Mouse (Mus musculus) hindbrain, embryonic 11.5 days (tissue): ENCODE results near the gene Slc6a9. TPM values are rescaled to one million over a fixed set of nuclear protein-coding genes. Genes with fewer than 3 reads are reported as not detected.

Experiments used
- ATAC-seq: fragments of 200-750 bp; cut with Nextera tagmentation; 2 replicates; pipeline ENCODE4 v1.8.0; 2017; ENCODE audit warnings: mild to moderate bottlenecking, moderate TSS enrichment, moderate library complexity; ENCODE audit not compliant: low FRiP score
- DNase-seq: peaks from one replicate; pipeline ENCODE4 v3.0.0-alpha.2; 2015; ENCODE audit warnings: low spot score
- H3K27ac ChIP-seq: fragments of 300-500 bp; sonication (generic); 2 replicates; pipeline ENCODE4 v1.5.1; 2014; ENCODE audit warnings: mild to moderate bottlenecking, low read depth, low read length
- H3K27me3 ChIP-seq: fragments of 300-500 bp; sonication (generic); 2 replicates; pipeline ENCODE4 v1.6.1; 2014; ENCODE audit warnings: mild to moderate bottlenecking, low read length, moderate library complexity, mixed read lengths; ENCODE audit not compliant: control insufficient read depth, insufficient read depth
- H3K36me3 ChIP-seq: fragments of 300-500 bp; sonication (generic); 2 replicates; pipeline ENCODE4 v1.6.1; 2014; ENCODE audit warnings: mild to moderate bottlenecking, low read length, moderate library complexity, mixed read lengths; ENCODE audit not compliant: control insufficient read depth, insufficient read depth
- H3K4me1 ChIP-seq: fragments of 300-500 bp; sonication (generic); replicated peaks from 2 replicates; pipeline ENCODE4 v1.6.1; 2014; ENCODE audit warnings: low read length, mixed read lengths; ENCODE audit not compliant: control insufficient read depth, insufficient read depth
- H3K4me2 ChIP-seq: fragments of 300-500 bp; sonication (generic); replicated peaks from 2 replicates; pipeline ENCODE4 v1.6.1; 2014; ENCODE audit warnings: mild to moderate bottlenecking, low read depth, low read length
- H3K4me3 ChIP-seq: fragments of 300-500 bp; sonication (generic); 2 replicates; pipeline ENCODE4 v1.5.1; 2014; ENCODE audit warnings: low read depth, low read length
- H3K9ac ChIP-seq: fragments of 300-500 bp; sonication (generic); 2 replicates; pipeline ENCODE4 v1.6.1; 2014; ENCODE audit warnings: low read depth, low read length
- H3K9me3 ChIP-seq: fragments of 300-500 bp; sonication (generic); 2 replicates; pipeline ENCODE4 v1.6.1; 2016; ENCODE audit warnings: low read length; ENCODE audit not compliant: control insufficient read depth
- WGBS: fragments of 180-500 bp; shearing (Covaris S2); extraction: QIAGEN DNeasy Blood & Tissue Kit; methylation state at CpG from one replicate; pipeline ENCODE4 v1.1.7; 2014; 5-methylcytosine and 5-hydroxymethylcytosine counted together
- polyA plus RNA-seq: library from polyadenylated mRNA; unstranded; fragments of >200 nt; fragmentation: Nextera tagmentation; extraction: Ambion mirVana; gene quantifications from 2 replicates; pipeline ENCODE4 v1.2.1, GENCODE M21; 2014

The Slc6a9 gene
- polyA plus RNA-seq, 1 experiment from 2014 or later = 7.1 TPM

DNA sequence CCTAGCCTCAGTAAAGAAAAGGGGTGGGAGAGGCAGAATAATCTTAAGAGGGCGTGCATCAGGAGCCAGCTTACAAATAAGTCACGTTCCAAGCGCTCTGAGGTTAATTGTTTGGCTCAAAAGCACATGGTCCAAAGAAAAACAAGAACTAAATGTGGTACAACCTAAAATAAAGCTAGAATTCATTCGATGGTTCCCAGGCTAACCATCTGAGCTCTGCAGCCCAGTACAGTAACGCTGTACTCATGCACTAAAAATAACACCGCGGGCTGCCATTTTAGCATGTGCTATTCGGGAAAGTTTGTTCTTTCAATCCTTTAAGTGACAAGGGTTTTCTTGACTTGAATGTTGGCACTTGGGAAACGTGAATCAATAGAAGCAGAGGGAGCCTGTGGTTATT, 26.3 kb downstream of the Slc6a9 start:
- Histone ChIP-seq H3K27me3 (no peaks in the 10 kb centered on the region; the same call in 1 of the 2 replicates), H3K9ac (no peak overlapping the region), H3K4me2 (no peak overlapping the region), H3K27ac (no peak overlapping the region), H3K4me1 (no peaks in the 10 kb centered on the region), H3K9me3 (no peaks in the 10 kb centered on the region), H3K4me3 (no peak overlapping the region), H3K36me3 (no peaks in the 10 kb centered on the region)
- DNase-seq (no peak), ATAC-seq (no peak)
- 90% methylated on average over 9 of the region's 9 CpGs for WGBS

DNA sequence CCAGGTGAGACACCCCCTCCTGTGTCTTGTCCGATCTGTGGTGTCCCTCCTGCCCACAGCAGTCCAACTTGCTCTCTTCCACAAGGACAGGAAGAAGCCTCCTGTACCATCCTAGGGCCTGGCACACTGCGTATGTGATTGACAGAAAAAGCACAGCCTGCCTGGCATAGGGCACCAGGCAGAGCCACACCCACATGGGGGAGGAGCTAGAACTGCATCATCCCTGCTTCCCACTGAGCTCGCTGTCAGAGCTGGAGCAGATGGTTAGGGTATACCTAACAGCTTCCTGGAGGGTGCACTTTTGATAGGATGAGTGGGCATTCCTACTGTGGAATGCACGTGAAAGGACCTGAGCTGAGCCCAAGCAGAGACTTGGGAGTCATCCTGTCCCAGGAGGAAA, 28.5 kb downstream of the Slc6a9 start:
- Histone ChIP-seq H3K27ac (no peak overlapping the region), H3K4me1 (no peaks in the 10 kb centered on the region), H3K9ac (no peak overlapping the region), H3K4me3 (no peak overlapping the region), H3K4me2 (no peak overlapping the region), H3K36me3 (no peaks in the 10 kb centered on the region), H3K27me3 (no peaks in the 10 kb centered on the region; the same call in 1 of the 2 replicates), H3K9me3 (no peaks in the 10 kb centered on the region)
- ATAC-seq (peak; percentile 51; the same call in 1 of the 2 replicates), DNase-seq (no peak)
- WGBS = 38% methylated on average over 4 of the region's 4 CpGs

DNA sequence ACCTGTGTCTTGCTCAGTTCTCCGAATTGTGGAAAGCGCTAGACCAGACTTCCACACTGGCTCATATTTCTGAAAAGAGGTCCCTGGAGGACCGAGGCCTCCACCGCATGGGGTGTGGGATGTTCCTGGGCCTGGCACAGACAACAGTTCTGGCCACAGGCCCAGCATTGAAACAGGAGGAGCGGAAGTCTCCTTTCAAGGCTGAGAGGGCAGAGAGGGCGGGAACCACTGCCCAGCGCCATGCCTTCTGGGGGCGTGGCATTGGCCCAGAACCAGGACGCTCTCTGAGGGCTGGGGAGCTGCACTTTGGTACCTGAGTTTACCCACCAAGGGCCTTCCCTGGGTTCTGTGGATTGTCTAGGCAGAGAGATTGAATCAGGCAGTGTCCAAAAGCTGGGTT, 31.8 kb downstream of the Slc6a9 start:
- Histone ChIP-seq H3K4me1 (no peaks in the 10 kb centered on the region), H3K27me3 (no peaks in the 10 kb centered on the region; the same call in none of the 2 replicates), H3K4me3 (no peak overlapping the region), H3K9ac (no peak overlapping the region), H3K27ac (no peak overlapping the region), H3K9me3 (no peaks in the 10 kb centered on the region), H3K4me2 (no peak overlapping the region), H3K36me3 (no peaks in the 10 kb centered on the region)
- WGBS = 54% methylated on average over 9 of the region's 9 CpGs
- ATAC-seq (no peak), DNase-seq (no peak)

- Histone ChIP-seq H3K4me2 (no peak overlapping the region), H3K4me1 (no peaks in the 10 kb centered on the region), H3K4me3 (no peak overlapping the region), H3K9me3 (no peaks in the 10 kb centered on the region), H3K9ac (no peak overlapping the region), H3K27me3 (no peaks in the 10 kb centered on the region; the same call in none of the 2 replicates), H3K36me3 (no peaks in the 10 kb centered on the region), H3K27ac (no peak overlapping the region)
- ATAC-seq = no peak
- WGBS = 79% methylated on average over 6 of the region's 6 CpGs
- no peak for DNase-seq
Observed at GRCm38 (mm10) chr4:117867000-117867399, 32.7 kb downstream of the Slc6a9 start.

DNA sequence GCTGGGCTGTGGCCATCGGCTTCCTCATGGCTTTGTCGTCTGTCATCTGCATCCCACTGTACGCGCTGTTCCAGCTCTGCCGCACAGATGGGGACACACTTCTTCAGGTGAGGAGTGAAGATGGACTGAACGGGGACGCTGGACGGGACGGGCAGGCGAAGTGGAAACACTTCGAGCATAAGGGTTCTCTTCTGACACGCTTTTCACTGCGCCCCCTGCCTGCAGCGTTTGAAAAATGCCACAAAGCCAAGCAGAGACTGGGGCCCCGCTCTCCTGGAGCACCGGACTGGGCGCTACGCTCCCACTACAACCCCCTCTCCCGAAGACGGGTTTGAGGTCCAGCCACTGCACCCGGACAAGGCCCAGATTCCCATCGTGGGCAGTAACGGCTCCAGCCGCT, 33.5 kb downstream of the Slc6a9 start:
- no peak overlapping the region for H3K4me3 ChIP-seq
- ATAC-seq (peak; percentile 31; the same call in 1 of the 2 replicates), DNase-seq (peak; percentile 84)
- H3K27ac ChIP-seq = no peak overlapping the region
- H3K27me3 ChIP-seq = no peaks in the 10 kb centered on the region; the same call in none of the 2 replicates
- no peak overlapping the region for H3K4me2 ChIP-seq
- H3K4me1 ChIP-seq = peaks cover 5% of the 10 kb centered on the region
- no peaks in the 10 kb centered on the region for H3K9me3 ChIP-seq
- no peaks in the 10 kb centered on the region for H3K36me3 ChIP-seq
- WGBS = 18% methylated on average over 24 of the region's 24 CpGs
- 0 out of 2 replicates have a peak overlapping the region, but pooled peaks have one; percentile 4 for H3K9ac ChIP-seq

- no peaks in the 10 kb centered on the region for H3K36me3 ChIP-seq
- H3K4me3 ChIP-seq = no peak overlapping the region
- H3K9me3 ChIP-seq = no peaks in the 10 kb centered on the region
- no peak overlapping the region for H3K27ac ChIP-seq
- no peaks in the 10 kb centered on the region; the same call in none of the 2 replicates for H3K27me3 ChIP-seq
- H3K4me2 ChIP-seq = no peak overlapping the region
- DNase-seq (no peak), ATAC-seq (peak; percentile 34; the same call in 1 of the 2 replicates)
- H3K4me1 ChIP-seq = peaks cover 5% of the 10 kb centered on the region
- H3K9ac ChIP-seq = no peak overlapping the region
- 73% methylated on average over 9 of the region's 9 CpGs for WGBS
Observed at GRCm38 (mm10) chr4:117869317-117869716, 35.0 kb downstream of the Slc6a9 start.

GRCm38 (mm10) chr4:117870437-117870836, 36.1 kb downstream of the Slc6a9 start:
- no peak for DNase-seq
- Histone ChIP-seq H3K9ac (no peak overlapping the region), H3K4me1 (peaks cover 5% of the 10 kb centered on the region), H3K4me3 (no peak overlapping the region), H3K27ac (no peak overlapping the region), H3K4me2 (no peak overlapping the region), H3K27me3 (no peaks in the 10 kb centered on the region; the same call in none of the 2 replicates), H3K36me3 (no peaks in the 10 kb centered on the region), H3K9me3 (no peaks in the 10 kb centered on the region)
- no peak for ATAC-seq
- 63% methylated on average over 1 of the region's 1 CpGs for WGBS

DNA sequence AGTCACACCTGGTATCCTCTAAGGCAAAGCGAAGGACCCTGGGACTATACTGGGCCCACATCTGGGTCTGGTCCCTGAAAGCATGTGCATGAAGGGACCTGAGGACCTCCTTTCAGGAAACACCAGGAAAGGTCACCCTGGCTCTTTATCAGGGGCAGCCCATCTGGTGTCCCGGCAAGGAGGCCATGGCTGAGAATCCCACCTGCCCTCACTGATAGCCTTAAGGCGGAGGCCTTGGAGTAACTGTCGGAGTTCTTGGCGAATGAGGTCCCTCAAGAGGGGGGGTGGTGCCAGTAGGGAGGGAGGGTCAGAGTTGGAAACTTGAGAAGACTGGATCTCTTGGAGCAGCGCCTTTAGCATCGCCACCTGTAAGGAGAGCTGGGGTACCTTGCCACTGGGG, 37.5 kb downstream of the Slc6a9 start:
- no peak overlapping the region for H3K9ac ChIP-seq
- WGBS = 55% methylated on average over 7 of the region's 7 CpGs
- H3K4me3 ChIP-seq = no peak overlapping the region
- ATAC-seq = no peak
- peaks cover 5% of the 10 kb centered on the region for H3K4me1 ChIP-seq
- no peak overlapping the region for H3K27ac ChIP-seq
- no peaks in the 10 kb centered on the region; the same call in 1 of the 2 replicates for H3K36me3 ChIP-seq
- no peaks in the 10 kb centered on the region for H3K9me3 ChIP-seq
- no peak overlapping the region for H3K4me2 ChIP-seq
- H3K27me3 ChIP-seq = no peaks in the 10 kb centered on the region; the same call in 1 of the 2 replicates
- DNase-seq = no peak

DNA sequence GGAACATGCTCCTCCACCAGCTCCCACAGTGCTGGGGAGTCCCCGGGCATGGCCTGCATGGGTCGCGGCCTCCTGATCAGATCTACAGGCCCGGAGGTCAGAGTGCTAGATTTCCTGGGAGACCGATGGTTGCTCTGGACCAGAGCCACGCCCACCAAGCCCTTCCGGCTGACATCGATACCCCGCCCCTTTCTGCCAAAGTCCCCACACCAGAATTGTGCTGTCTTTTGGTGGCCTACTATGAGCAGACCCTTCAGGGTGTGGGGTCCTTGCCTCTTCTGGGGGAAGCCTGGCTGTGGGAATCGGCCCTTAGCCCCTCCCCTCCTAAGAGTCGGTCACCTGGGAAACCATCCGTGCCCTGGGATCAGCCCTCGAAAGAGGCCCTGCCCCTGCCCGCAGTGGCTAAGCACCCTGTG, 38.2 kb downstream of the Slc6a9 start, which contains the start of gene Ccdc24:
TSS of gene Ccdc24 (minus strand) at position 87 of the 416 bp plus-strand sequence.
- Histone ChIP-seq H3K36me3 (no peaks in the 10 kb centered on the region; the same call in 1 of the 2 replicates), H3K27ac (no peak within 1 kb of the TSS), H3K9me3 (no peaks in the 10 kb centered on the region), H3K4me1 (peaks cover 5% of the 10 kb centered on the region), H3K9ac (no peak within 1 kb of the TSS), H3K4me3 (no peak within 1 kb of the TSS), H3K4me2 (peak within 1 kb of the TSS; percentile 25; the same call in 1 of the 2 replicates), H3K27me3 (no peaks in the 10 kb centered on the region; the same call in 1 of the 2 replicates)
- peak; percentile 58 for DNase-seq
- WGBS = 7% methylated on average over 14 of the region's 14 CpGs
- peak; percentile 39 for ATAC-seq
